Mouse (Mus musculus) heart, embryonic 11.5 days (tissue): Measurements from ENCODE around the gene Rere. TPM values are rescaled to one million over a fixed set of nuclear protein-coding genes. Genes with fewer than 3 reads are reported as not detected.
A peak's percentile ranks its signal among the peaks of the same experiment; 100 is the strongest.

Experiments
- ATAC-seq: fragments of 200-750 bp; cut with Nextera tagmentation; replicated peaks from 2 replicates; pipeline ENCODE4 v1.8.0; 2017; ENCODE audit warnings: moderate library complexity; ENCODE audit not compliant: insufficient number of reproducible peaks, low FRiP score, low TSS enrichment
- H3K27ac ChIP-seq: fragments of 300-500 bp; sonication (generic); 2 replicates; pipeline ENCODE4 v1.5.1; 2014; ENCODE audit warnings: mild to moderate bottlenecking, low read depth, low read length
- H3K27me3 ChIP-seq: fragments of 300-500 bp; sonication (generic); 2 replicates; pipeline ENCODE4 v1.6.1; 2014; ENCODE audit warnings: mild to moderate bottlenecking, low read length, mixed read lengths; ENCODE audit not compliant: control insufficient read depth, insufficient read depth
- H3K36me3 ChIP-seq: fragments of 300-500 bp; sonication (generic); 2 replicates; pipeline ENCODE4 v1.6.1; 2014; ENCODE audit warnings: mild to moderate bottlenecking, low read length, moderate library complexity, mixed read lengths; ENCODE audit not compliant: control insufficient read depth, insufficient read depth
- H3K4me1 ChIP-seq: fragments of 300-500 bp; sonication (generic); 2 replicates; pipeline ENCODE4 v1.6.1; 2014; ENCODE audit warnings: low read length; ENCODE audit not compliant: control insufficient read depth, insufficient read depth
- H3K4me2 ChIP-seq: fragments of 300-500 bp; sonication (generic); 2 replicates; pipeline ENCODE4 v1.6.1; 2014; ENCODE audit warnings: mild to moderate bottlenecking, moderate library complexity
- H3K4me3 ChIP-seq: fragments of 300-500 bp; sonication (generic); 2 replicates; pipeline ENCODE4 v1.5.1; 2014; ENCODE audit warnings: low read depth, low read length
- H3K9ac ChIP-seq: fragments of 300-500 bp; sonication (generic); 2 replicates; pipeline ENCODE4 v1.6.1; 2014; ENCODE audit warnings: mild to moderate bottlenecking, low read depth, low read length, moderate library complexity
- H3K9me3 ChIP-seq: fragments of 300-500 bp; sonication (generic); replicated peaks from 2 replicates; pipeline ENCODE4 v1.6.1; 2016; ENCODE audit warnings: low read length; ENCODE audit not compliant: control insufficient read depth
- WGBS: fragments of 180-500 bp; shearing (Covaris S2); extraction: QIAGEN DNeasy Blood & Tissue Kit; methylation state at CpG from one replicate; pipeline ENCODE4 v1.1.7; 2014; ENCODE audit not compliant: insufficient replicate concordance; 5-methylcytosine and 5-hydroxymethylcytosine counted together
- polyA plus RNA-seq: library from polyadenylated mRNA; unstranded; fragments of >200 nt; fragmentation: Nextera tagmentation; extraction: Ambion mirVana; gene quantifications from 2 replicates; pipeline ENCODE4 v1.2.1, GENCODE M21; 2014

The Rere gene
- polyA plus RNA-seq, 1 experiment from 2014 or later = 29.1 TPM

GRCm38 (mm10) chr4:150516201-150516600 lies 234.8 kb downstream of the Rere start:
- ATAC-seq = no peak
- Histone ChIP-seq H3K27me3 (no peaks in the 10 kb centered on the region), H3K4me3 (no peak overlapping the region), H3K36me3 (peaks cover 2% of the 10 kb centered on the region; the same call in 1 of the 2 replicates), H3K9ac (no peak overlapping the region), H3K9me3 (no peaks in the 10 kb centered on the region), H3K4me2 (no peak overlapping the region), H3K4me1 (peaks cover 13% of the 10 kb centered on the region), H3K27ac (peak overlapping the region; percentile 83; the same call in 1 of the 2 replicates)
- WGBS = 36% methylated on average over 2 of the region's 2 CpGs

GRCm38 (mm10) chr4:150517381-150517780 lies 235.9 kb downstream of the Rere start:
- peak; percentile 86 for ATAC-seq
- peak overlapping the region; percentile 83 for H3K27ac ChIP-seq
- H3K4me1 ChIP-seq = peaks cover 13% of the 10 kb centered on the region
- H3K9me3 ChIP-seq = no peaks in the 10 kb centered on the region
- H3K4me2 ChIP-seq = no peak overlapping the region; the same call in 1 of the 2 replicates
- no peak overlapping the region for H3K4me3 ChIP-seq
- no peak overlapping the region for H3K9ac ChIP-seq
- H3K27me3 ChIP-seq = no peaks in the 10 kb centered on the region
- no peaks in the 10 kb centered on the region for H3K36me3 ChIP-seq
- WGBS = 18% methylated on average over 4 of the region's 4 CpGs

GRCm38 (mm10) chr4:150518826-150519225 lies 237.4 kb downstream of the Rere start:
- Histone ChIP-seq H3K27ac (peak overlapping the region; percentile 83), H3K4me3 (no peak overlapping the region), H3K36me3 (0 out of 2 replicates have a peak, but pooled peaks cover 1% of the 10 kb centered on the region), H3K9me3 (no peaks in the 10 kb centered on the region), H3K4me2 (0 out of 2 replicates have a peak overlapping the region, but pooled peaks have one; percentile 29), H3K9ac (no peak overlapping the region), H3K27me3 (no peaks in the 10 kb centered on the region), H3K4me1 (peaks cover 13% of the 10 kb centered on the region)
- ATAC-seq = peak; percentile 88
- WGBS = 65% methylated on average over 5 of the region's 5 CpGs

GRCm38 (mm10) chr4:150520069-150520468 lies 238.6 kb downstream of the Rere start:
- ATAC-seq = no peak
- H3K9ac ChIP-seq = no peak overlapping the region
- no peak overlapping the region for H3K4me3 ChIP-seq
- peaks cover 13% of the 10 kb centered on the region for H3K4me1 ChIP-seq
- H3K36me3 ChIP-seq = 0 out of 2 replicates have a peak, but pooled peaks cover 5% of the 10 kb centered on the region
- no peaks in the 10 kb centered on the region for H3K27me3 ChIP-seq
- H3K9me3 ChIP-seq = no peaks in the 10 kb centered on the region
- 76% methylated on average over 1 of the region's 1 CpGs for WGBS
- H3K4me2 ChIP-seq = no peak overlapping the region
- H3K27ac ChIP-seq = no peak overlapping the region

- no peak overlapping the region for H3K4me3 ChIP-seq
- no peaks in the 10 kb centered on the region for H3K27me3 ChIP-seq
- H3K36me3 ChIP-seq = 0 out of 2 replicates have a peak, but pooled peaks cover 5% of the 10 kb centered on the region
- no peaks in the 10 kb centered on the region for H3K9me3 ChIP-seq
- ATAC-seq = no peak
- H3K9ac ChIP-seq = no peak overlapping the region
- peaks cover 4% of the 10 kb centered on the region for H3K4me1 ChIP-seq
- H3K27ac ChIP-seq = no peak overlapping the region
- 80% methylated on average over 5 of the region's 5 CpGs for WGBS
- no peak overlapping the region for H3K4me2 ChIP-seq
These were observed 241.0 kb downstream of the Rere start for GRCm38 (mm10) chr4:150522425-150522824.

GRCm38 (mm10) chr4:150523351-150523750 lies 241.9 kb downstream of the Rere start:
- Histone ChIP-seq H3K36me3 (0 out of 2 replicates have a peak, but pooled peaks cover 5% of the 10 kb centered on the region), H3K27ac (peak overlapping the region; percentile 25; the same call in 1 of the 2 replicates), H3K9ac (no peak overlapping the region), H3K27me3 (no peaks in the 10 kb centered on the region), H3K4me3 (no peak overlapping the region), H3K4me2 (no peak overlapping the region), H3K9me3 (no peaks in the 10 kb centered on the region), H3K4me1 (no peaks in the 10 kb centered on the region)
- ATAC-seq = peak; percentile 81

- no peak overlapping the region for H3K27ac ChIP-seq
- WGBS = 85% methylated on average over 1 of the region's 1 CpGs
- ATAC-seq = no peak
- no peak overlapping the region for H3K9ac ChIP-seq
- H3K9me3 ChIP-seq = no peaks in the 10 kb centered on the region
- H3K36me3 ChIP-seq = peaks cover 7% of the 10 kb centered on the region; the same call in 1 of the 2 replicates
- no peaks in the 10 kb centered on the region for H3K27me3 ChIP-seq
- no peak overlapping the region for H3K4me2 ChIP-seq
- H3K4me1 ChIP-seq = no peaks in the 10 kb centered on the region
- H3K4me3 ChIP-seq = no peak overlapping the region
These were observed 244.8 kb downstream of the Rere start for GRCm38 (mm10) chr4:150526269-150526668.

- Histone ChIP-seq H3K9me3 (no peaks in the 10 kb centered on the region), H3K27ac (no peak overlapping the region), H3K9ac (no peak overlapping the region), H3K4me3 (no peak overlapping the region), H3K36me3 (peaks cover 7% of the 10 kb centered on the region; the same call in 1 of the 2 replicates), H3K27me3 (no peaks in the 10 kb centered on the region), H3K4me1 (no peaks in the 10 kb centered on the region), H3K4me2 (no peak overlapping the region)
- ATAC-seq = no peak
- WGBS = 71% methylated on average over 1 of the region's 1 CpGs
These were observed 247.0 kb downstream of the Rere start for GRCm38 (mm10) chr4:150528426-150528825.

GRCm38 (mm10) chr4:150528846-150529245 lies 247.4 kb downstream of the Rere start:
- Histone ChIP-seq H3K36me3 (peaks cover 6% of the 10 kb centered on the region; the same call in 1 of the 2 replicates), H3K27ac (no peak overlapping the region), H3K4me1 (no peaks in the 10 kb centered on the region), H3K9ac (no peak overlapping the region), H3K9me3 (no peaks in the 10 kb centered on the region), H3K27me3 (no peaks in the 10 kb centered on the region), H3K4me3 (no peak overlapping the region), H3K4me2 (no peak overlapping the region)
- WGBS = 94% methylated on average over 5 of the region's 5 CpGs
- ATAC-seq = no peak
